Mouse (Mus musculus): ENCODE results near the gene Pgbd5. TPM values are rescaled to one million over a fixed set of nuclear protein-coding genes. Genes with fewer than 3 reads are reported as not detected.

The Pgbd5 gene
- total and polyA plus RNA-seq, 3 experiments: 0.43 to 0.98 (median 0.55) TPM

DNA sequence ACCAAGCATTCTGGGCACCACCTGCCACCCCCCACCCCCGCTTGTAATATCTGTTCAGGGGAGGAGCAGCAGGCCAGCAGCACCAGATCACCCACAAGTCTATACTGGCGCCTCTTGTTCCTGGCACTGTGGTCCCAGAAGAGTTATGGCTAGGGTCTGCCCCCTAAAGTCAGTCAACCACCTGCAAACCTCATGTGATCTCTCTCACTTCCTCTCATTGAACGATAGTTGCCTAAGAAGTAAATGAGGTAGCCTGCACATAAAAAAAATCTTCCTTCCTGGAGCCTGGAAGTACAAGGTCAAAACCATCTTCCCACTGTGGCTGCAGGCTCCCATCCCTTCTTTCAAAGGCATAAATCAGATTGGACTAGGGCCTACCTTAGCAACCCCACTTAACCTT, 23.7 kb downstream of the Pgbd5 start:
- intact Hi-C loops (cut with DNase I): no loop called here
- Histone ChIP-seq H3K9ac (ENCODE audit: low read depth, low read length) (no peak overlapping the region), H3K27ac (no peak overlapping the region), H3K4me3 (no peak overlapping the region), H3K36me3 (ENCODE audit: control insufficient read depth, insufficient read depth, low read length) (no peaks in the 10 kb centered on the region), H3K4me1 (ENCODE audit: control insufficient read depth, insufficient read depth, low read length) (no peaks in the 10 kb centered on the region), H3K27me3 (ENCODE audit: control insufficient read depth, insufficient read depth, low read length) (no peaks in the 10 kb centered on the region; the same call in 1 of the 2 replicates), H3K79me2 (replicated peaks; ENCODE audit: control insufficient read depth, insufficient read depth, low read length) (no peaks in the 10 kb centered on the region)
- 65% methylated on average over 3 of the region's 3 CpGs for WGBS
- no peak for TF ChIP-seq EP300 (IDR thresholded peaks at IDR 0.05; ENCODE audit: insufficient read depth, low read depth, low read length)
- no peak for TF ChIP-seq CTCF (IDR thresholded peaks at IDR 0.05)
- TF ChIP-seq POLR2A (IDR thresholded peaks at IDR 0.05; ENCODE audit: insufficient read depth, low read depth, low read length): no peak
- no peak for DNase-seq

DNA sequence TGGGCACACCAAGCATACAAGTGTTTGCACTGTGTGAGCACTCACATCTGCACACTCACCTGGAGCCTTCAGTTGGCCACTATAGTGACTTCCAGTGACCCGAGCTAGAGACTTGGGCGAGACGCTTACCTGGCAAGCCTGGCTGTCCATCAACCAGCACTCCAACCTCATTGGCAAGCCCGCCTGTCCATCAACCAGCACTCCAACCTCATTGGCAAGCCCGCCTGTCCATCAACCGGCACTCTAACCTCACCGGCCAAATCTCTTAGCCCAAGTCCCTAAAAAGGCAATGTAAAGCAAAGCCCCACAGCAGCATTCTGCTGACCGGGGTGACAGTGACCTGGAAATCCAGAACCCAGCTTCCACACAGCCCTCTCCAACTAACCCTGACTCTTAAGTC, 24.5 kb downstream of the Pgbd5 start:
- DNase-seq: no peak
- 89% methylated on average over 8 of the region's 8 CpGs for WGBS
- no peak for TF ChIP-seq CTCF (IDR thresholded peaks at IDR 0.05)
- no peak for TF ChIP-seq EP300 (IDR thresholded peaks at IDR 0.05; ENCODE audit: insufficient read depth, low read depth, low read length)
- no peak for TF ChIP-seq POLR2A (IDR thresholded peaks at IDR 0.05; ENCODE audit: insufficient read depth, low read depth, low read length)

DNA sequence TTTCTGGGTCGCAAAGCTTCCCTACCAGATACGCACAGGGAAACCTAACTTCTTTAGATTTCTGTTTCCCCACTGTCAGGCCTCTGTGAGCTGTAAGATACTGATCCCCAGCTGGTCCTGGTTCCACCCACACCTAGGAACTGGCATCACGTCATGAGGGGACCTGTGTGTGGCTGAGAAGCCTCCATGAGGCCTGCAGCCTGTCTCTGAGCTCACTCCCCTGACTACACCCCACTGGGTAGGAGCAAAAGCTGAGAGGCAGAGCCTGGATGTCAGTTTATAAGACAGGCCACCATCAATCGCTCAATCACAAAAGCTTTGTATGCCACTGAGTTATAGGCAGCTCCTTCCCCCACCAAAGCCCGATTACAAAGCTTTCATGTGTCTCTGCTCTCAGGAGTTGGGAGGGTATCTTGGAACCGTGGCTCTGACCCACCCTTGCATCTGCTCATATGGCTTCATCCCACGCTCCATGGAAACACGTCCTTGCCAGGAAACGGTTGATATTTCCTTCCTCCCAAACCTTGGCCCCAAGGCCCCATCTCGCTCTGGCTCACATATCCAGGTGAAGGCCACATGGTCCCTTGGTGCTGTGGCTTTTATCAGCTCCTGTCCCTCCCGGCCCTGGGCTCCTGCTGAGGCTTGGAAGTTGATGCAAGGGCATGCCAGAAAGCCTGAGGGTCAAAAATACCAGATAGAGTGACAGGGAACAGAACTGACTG, 26.1 kb downstream of the Pgbd5 start:
- no peak for TF ChIP-seq POLR2A (IDR thresholded peaks at IDR 0.05; ENCODE audit: insufficient read depth, low read depth, low read length)
- TF ChIP-seq CTCF (IDR thresholded peaks at IDR 0.05): no peak
- no peak for TF ChIP-seq EP300 (IDR thresholded peaks at IDR 0.05; ENCODE audit: insufficient read depth, low read depth, low read length)
- H3K79me2 ChIP-seq (replicated peaks; ENCODE audit: control insufficient read depth, insufficient read depth, low read length): no peaks in the 10 kb centered on the region
- H3K4me3 ChIP-seq: no peak overlapping the region
- H3K9ac ChIP-seq (ENCODE audit: low read depth, low read length): no peak overlapping the region
- H3K4me1 ChIP-seq (ENCODE audit: control insufficient read depth, insufficient read depth, low read length): no peaks in the 10 kb centered on the region
- WGBS: 53% methylated on average over 11 of the region's 11 CpGs
- no peak overlapping the region for H3K27ac ChIP-seq
- intact Hi-C loops (cut with DNase I): no loop called here
- H3K36me3 ChIP-seq (ENCODE audit: control insufficient read depth, insufficient read depth, low read length): no peaks in the 10 kb centered on the region
- no peaks in the 10 kb centered on the region for H3K27me3 ChIP-seq (ENCODE audit: control insufficient read depth, insufficient read depth, low read length)
- DNase-seq: no peak

More for the DNA sequence above, 24.5 kb downstream of the Pgbd5 start:
- Histone ChIP-seq H3K27ac (no peak overlapping the region), H3K4me3 (no peak overlapping the region), H3K79me2 (replicated peaks; ENCODE audit: control insufficient read depth, insufficient read depth, low read length) (no peaks in the 10 kb centered on the region), H3K4me1 (ENCODE audit: control insufficient read depth, insufficient read depth, low read length) (no peaks in the 10 kb centered on the region), H3K36me3 (ENCODE audit: control insufficient read depth, insufficient read depth, low read length) (no peaks in the 10 kb centered on the region), H3K27me3 (ENCODE audit: control insufficient read depth, insufficient read depth, low read length) (no peaks in the 10 kb centered on the region; the same call in 1 of the 2 replicates), H3K9ac (ENCODE audit: low read depth, low read length) (no peak overlapping the region)
- intact Hi-C loops (cut with DNase I): no loop called here

- no peak overlapping the region for H3K27ac ChIP-seq
- intact Hi-C loops (cut with DNase I): no loop called here
- no peak overlapping the region for H3K9ac ChIP-seq (ENCODE audit: low read depth, low read length)
- no peaks in the 10 kb centered on the region for H3K4me1 ChIP-seq (ENCODE audit: control insufficient read depth, insufficient read depth, low read length)
- H3K4me3 ChIP-seq: no peak overlapping the region
- no peak for DNase-seq
- no peak for TF ChIP-seq CTCF (IDR thresholded peaks at IDR 0.05)
- no peak for TF ChIP-seq EP300 (IDR thresholded peaks at IDR 0.05; ENCODE audit: insufficient read depth, low read depth, low read length)
- TF ChIP-seq POLR2A (IDR thresholded peaks at IDR 0.05; ENCODE audit: insufficient read depth, low read depth, low read length): no peak
- no peaks in the 10 kb centered on the region for H3K36me3 ChIP-seq (ENCODE audit: control insufficient read depth, insufficient read depth, low read length)
- WGBS: 72% methylated on average over 19 of the region's 19 CpGs
- no peaks in the 10 kb centered on the region for H3K79me2 ChIP-seq (replicated peaks; ENCODE audit: control insufficient read depth, insufficient read depth, low read length)
- H3K27me3 ChIP-seq (ENCODE audit: control insufficient read depth, insufficient read depth, low read length): no peaks in the 10 kb centered on the region
Measured at GRCm38 (mm10) chr8:124412496-124413243, 26.8 kb downstream of the Pgbd5 start.

DNA sequence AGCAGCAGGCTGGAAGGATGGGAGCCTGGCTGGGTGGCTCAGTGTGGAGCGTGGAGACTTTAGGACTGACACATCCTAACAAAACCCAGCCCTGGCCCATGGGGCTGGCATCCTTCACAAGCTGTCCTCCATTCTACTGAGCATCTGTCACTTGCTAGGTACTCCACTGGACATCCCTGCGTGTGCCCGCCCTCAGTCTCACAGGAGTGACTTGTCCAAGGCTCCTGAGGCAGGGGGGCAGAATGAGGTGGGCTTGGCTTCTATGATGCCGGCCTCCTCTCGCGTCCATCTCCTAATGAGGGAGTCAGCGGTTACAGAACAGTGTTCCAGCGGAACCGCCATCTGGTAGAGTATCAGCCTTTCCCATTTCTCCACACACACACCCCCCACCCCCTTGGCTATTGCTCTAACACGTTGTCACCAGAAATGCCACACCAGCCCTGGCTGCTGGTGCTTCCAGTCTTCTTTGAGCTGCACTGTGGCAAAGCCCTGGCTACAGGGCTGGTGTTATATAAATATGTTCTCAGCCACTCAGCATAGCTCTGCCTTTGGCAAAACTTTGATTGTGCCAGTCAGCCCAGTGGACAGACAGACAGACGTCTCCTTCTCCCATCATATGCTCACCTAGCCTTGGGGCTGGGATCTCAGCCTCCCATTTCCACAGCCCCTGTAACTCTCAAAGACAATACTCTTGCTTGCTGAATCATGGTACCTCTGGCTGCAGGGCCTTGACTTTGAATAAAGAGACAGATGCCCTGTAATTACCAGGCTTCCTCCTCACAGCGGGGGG, 34.8 kb downstream of the Pgbd5 start:
- no peak for DNase-seq
- TF ChIP-seq EP300 (IDR thresholded peaks at IDR 0.05; ENCODE audit: insufficient read depth, low read depth, low read length) (no peak), CTCF (IDR thresholded peaks at IDR 0.05) (no peak), POLR2A (IDR thresholded peaks at IDR 0.05; ENCODE audit: insufficient read depth, low read depth, low read length) (no peak)
- Histone ChIP-seq H3K4me1 (ENCODE audit: control insufficient read depth, insufficient read depth, low read length) (no peaks in the 10 kb centered on the region), H3K4me3 (no peak overlapping the region), H3K27ac (no peak overlapping the region), H3K36me3 (ENCODE audit: control insufficient read depth, insufficient read depth, low read length) (no peaks in the 10 kb centered on the region), H3K79me2 (replicated peaks; ENCODE audit: control insufficient read depth, insufficient read depth, low read length) (no peaks in the 10 kb centered on the region), H3K27me3 (ENCODE audit: control insufficient read depth, insufficient read depth, low read length) (no peaks in the 10 kb centered on the region), H3K9ac (ENCODE audit: low read depth, low read length) (no peak overlapping the region)
- 75% methylated on average over 11 of the region's 12 CpGs for WGBS
- intact Hi-C loops (cut with DNase I): no loop called here
